ENCODE assay signal across 7 mouse cellular contexts in genomic region chr13:14629726-14630641, GRCm38 (mm10). TPM values are rescaled to one million over a fixed set of nuclear protein-coding genes. Genes with fewer than 3 reads are reported as not detected.
DNase-seq lines count a peak whose midpoint lies in the region; ATAC-seq lines count a peak whose summit lies in the region.

Gene AW209491 (plus strand): TSS chr13:14630154.

- DNase-seq in adrenal gland, postnatal 25 days = peak; percentile 96
- DNase-seq in heart, adult 11 months = peak; percentile 99
- DNase-seq in kidney, adult 18-20 months = peak; percentile 97
- DNase-seq in limb, embryonic 11.5 days (ENCODE audit: low spot score) = peak; percentile 96
- peak; percentile 96 for DNase-seq in midbrain, embryonic 14.5 days
- peak; percentile 84 to 90 for DNase-seq in spleen, adult 18-20 months

- peaks cover 8% of the 10 kb centered on the region; the same call in 1 of the 2 replicates for H3K4me1 ChIP-seq in embryonic facial prominence, embryonic 12.5 days
- H3K4me1 ChIP-seq in limb, embryonic 11.5 days (ENCODE audit: control insufficient read depth, insufficient read depth, low read length) = no peaks in the 10 kb centered on the region
- H3K4me1 ChIP-seq in midbrain, embryonic 14.5 days (ENCODE audit: control insufficient read depth, insufficient read depth, low read length) = peaks cover 15% of the 10 kb centered on the region

- H3K4me2 ChIP-seq in embryonic facial prominence, embryonic 12.5 days (replicated peaks) = peak within 1 kb of the TSS; percentile 66
- H3K4me2 ChIP-seq in limb, embryonic 11.5 days (ENCODE audit: low read depth, severe bottlenecking) = peak within 1 kb of the TSS; percentile 58
- H3K4me2 ChIP-seq in midbrain, embryonic 14.5 days (ENCODE audit: low read length) = peak within 1 kb of the TSS; percentile 74

- peak within 1 kb of the TSS; percentile 62 for H3K4me3 ChIP-seq in embryonic facial prominence, embryonic 12.5 days
- peak within 1 kb of the TSS; percentile 48 for H3K4me3 ChIP-seq in limb, embryonic 11.5 days (ENCODE audit: low read depth, low read length)
- peak within 1 kb of the TSS; percentile 66 for H3K4me3 ChIP-seq in midbrain, embryonic 14.5 days (replicated peaks; ENCODE audit: low read depth, low read length)

- peaks cover 11% of the 10 kb centered on the region for H3K36me3 ChIP-seq in embryonic facial prominence, embryonic 12.5 days
- H3K36me3 ChIP-seq in limb, embryonic 11.5 days (ENCODE audit: control insufficient read depth, insufficient read depth, low read length) = peaks cover 3% of the 10 kb centered on the region; the same call in 1 of the 2 replicates
- H3K36me3 ChIP-seq in midbrain, embryonic 14.5 days (ENCODE audit: control insufficient read depth, insufficient read depth, low read length) = peaks cover 28% of the 10 kb centered on the region

- 1% methylated on average over 29 of the region's 29 CpGs for WGBS in embryonic facial prominence, embryonic 12.5 days
- WGBS in limb, embryonic 11.5 days = 1% methylated on average over 29 of the region's 29 CpGs
- 2% methylated on average over 29 of the region's 29 CpGs for WGBS in midbrain, embryonic 14.5 days

- H3K27ac ChIP-seq in embryonic facial prominence, embryonic 12.5 days = peak within 1 kb of the TSS; percentile 58
- H3K27ac ChIP-seq in limb, embryonic 11.5 days (replicated peaks; ENCODE audit: low read depth, low read length) = no peak within 1 kb of the TSS
- peak within 1 kb of the TSS; percentile 81 for H3K27ac ChIP-seq in midbrain, embryonic 14.5 days (replicated peaks; ENCODE audit: low read depth, low read length)

- no peaks in the 10 kb centered on the region for H3K27me3 ChIP-seq in embryonic facial prominence, embryonic 12.5 days
- H3K27me3 ChIP-seq in limb, embryonic 11.5 days (ENCODE audit: control insufficient read depth, insufficient read depth, low read length) = no peaks in the 10 kb centered on the region
- H3K27me3 ChIP-seq in midbrain, embryonic 14.5 days (ENCODE audit: control insufficient read depth, insufficient read depth, low read length) = no peaks in the 10 kb centered on the region

- no peaks in the 10 kb centered on the region for H3K9me3 ChIP-seq in embryonic facial prominence, embryonic 12.5 days
- no peaks in the 10 kb centered on the region for H3K9me3 ChIP-seq in limb, embryonic 11.5 days (ENCODE audit: control insufficient read depth, low read length)
- no peaks in the 10 kb centered on the region for H3K9me3 ChIP-seq in midbrain, embryonic 14.5 days (ENCODE audit: control insufficient read depth, low read length)

- ATAC-seq in embryonic facial prominence, embryonic 12.5 days (ENCODE audit: insufficient number of reproducible peaks, insufficient read depth, low FRiP score, low TSS enrichment) = peak; percentile 95
- ATAC-seq in limb, embryonic 11.5 days (ENCODE audit: insufficient number of reproducible peaks, low FRiP score, low TSS enrichment, low read depth) = peak; percentile 95
- peak; percentile 94 for ATAC-seq in midbrain, embryonic 14.5 days (ENCODE audit: low FRiP score, low TSS enrichment)

- peak within 1 kb of the TSS; percentile 64 for H3K9ac ChIP-seq in embryonic facial prominence, embryonic 12.5 days
- peak within 1 kb of the TSS; percentile 68 for H3K9ac ChIP-seq in limb, embryonic 11.5 days (ENCODE audit: low read length)
- peak within 1 kb of the TSS; percentile 92 for H3K9ac ChIP-seq in midbrain, embryonic 14.5 days (replicated peaks; ENCODE audit: low read length)

RNA-seq across cellular contexts. Expression of gene AW209491, which starts in this region (rescaled TPM):
- 17.6 and 18.9 TPM in 2 replicates for total RNA-seq in adrenal gland, postnatal 25 days (2021)
- polyA plus RNA-seq in embryonic facial prominence, embryonic 12.5 days (2016; fragmentation: Nextera tagmentation; extraction: Ambion mirVana) = 30.4 and 30.6 TPM in 2 replicates
- polyA plus RNA-seq in limb, embryonic 11.5 days (2014; fragmentation: Nextera tagmentation; extraction: Ambion mirVana) = 35.0 and 35.2 TPM in 2 replicates
- polyA plus RNA-seq in midbrain, embryonic 14.5 days (2014; fragmentation: Nextera tagmentation; extraction: Ambion mirVana) = 38.1 and 48.9 TPM in 2 replicates
